Mouse (Mus musculus): ENCODE data around the gene Prpf19.

The Prpf19 gene

GRCm38 (mm10) chr19:10895016-10895528 lies at the start of gene Prpf19:
Gene Prpf19, plus strand, starts transcription at chr19:10895231.
- in situ Hi-C loops (cut with MboI, MseI): no loop called here

- in situ Hi-C loops (cut with MboI, MseI): no loop called here
These were observed 49.6 kb upstream of the Prpf19 start for GRCm38 (mm10) chr19:10845454-10845853.

GRCm38 (mm10) chr19:10846150-10846549 lies 48.9 kb upstream of the Prpf19 start:
- in situ Hi-C loops (cut with MboI, MseI): no loop called here

GRCm38 (mm10) chr19:10847311-10848087 lies 47.5 kb upstream of the Prpf19 start:
- in situ Hi-C loops (cut with MboI, MseI): no loop called here

GRCm38 (mm10) chr19:10855422-10855821 lies 39.6 kb upstream of the Prpf19 start:
- in situ Hi-C loops (cut with MboI, MseI): no loop called here

GRCm38 (mm10) chr19:10856520-10856919 lies 38.5 kb upstream of the Prpf19 start:
- in situ Hi-C loops (cut with MboI, MseI): no loop called here

- in situ Hi-C loops (cut with MboI, MseI): no loop called here
These were observed 34.9 kb upstream of the Prpf19 start for GRCm38 (mm10) chr19:10860072-10860497.

DNA sequence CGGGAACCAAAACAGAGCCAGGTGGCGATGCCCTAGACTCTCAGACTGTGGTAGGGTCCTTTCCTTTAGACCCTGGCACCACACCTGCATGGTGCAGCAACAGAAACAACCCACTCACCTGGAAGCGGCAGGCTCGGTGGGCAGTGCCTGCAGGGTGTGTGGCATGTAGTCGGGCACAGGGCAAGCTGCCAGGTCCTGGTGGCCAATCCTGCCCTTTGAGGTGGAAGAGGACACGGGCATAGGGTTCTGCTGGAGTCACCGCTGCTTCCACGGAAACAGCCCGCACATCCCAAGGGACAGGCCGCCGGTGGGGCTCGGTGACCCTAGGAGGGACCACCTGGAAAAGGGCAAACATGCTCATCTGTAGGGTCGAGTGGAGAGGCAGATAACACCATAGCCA lies 28.7 kb upstream of the Prpf19 start:
- in situ Hi-C loops (cut with MboI, MseI): no loop called here

DNA sequence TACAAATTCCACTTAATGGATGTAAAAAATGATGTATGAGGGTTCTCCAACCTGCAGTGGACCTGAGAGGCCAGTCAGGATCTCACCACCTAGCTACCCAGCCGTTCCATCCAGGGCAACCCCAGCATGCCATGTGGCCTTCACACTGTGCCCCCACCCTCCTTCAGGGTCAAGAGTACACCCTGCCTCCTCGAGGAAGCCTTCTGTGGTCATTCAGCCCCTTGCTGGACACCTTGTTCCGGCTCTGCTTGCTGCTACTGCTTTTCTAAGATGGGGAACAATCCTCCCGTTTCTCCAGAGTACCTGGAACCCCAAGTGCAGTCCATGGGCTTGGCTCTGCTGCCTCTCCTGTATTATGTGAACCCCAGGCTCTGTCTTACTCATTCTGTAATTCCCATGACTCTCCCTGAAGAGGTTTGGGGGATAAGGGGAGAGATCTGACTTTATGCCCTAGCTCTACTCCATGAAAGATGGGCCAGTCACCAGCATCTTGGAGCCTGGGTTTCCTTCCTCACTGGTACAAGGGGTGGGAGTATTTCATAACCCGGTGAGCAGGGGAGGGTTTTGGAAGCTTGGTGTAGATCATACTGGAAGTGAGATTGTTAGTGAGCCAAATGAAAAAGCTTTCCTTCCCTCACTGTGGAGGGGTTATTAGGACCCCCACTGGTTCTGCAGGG lies 26.9 kb upstream of the Prpf19 start:
- in situ Hi-C loops (cut with MboI, MseI): no loop called here

GRCm38 (mm10) chr19:10868623-10869141 lies 26.3 kb upstream of the Prpf19 start:
- in situ Hi-C loops (cut with MboI, MseI): no loop called here

DNA sequence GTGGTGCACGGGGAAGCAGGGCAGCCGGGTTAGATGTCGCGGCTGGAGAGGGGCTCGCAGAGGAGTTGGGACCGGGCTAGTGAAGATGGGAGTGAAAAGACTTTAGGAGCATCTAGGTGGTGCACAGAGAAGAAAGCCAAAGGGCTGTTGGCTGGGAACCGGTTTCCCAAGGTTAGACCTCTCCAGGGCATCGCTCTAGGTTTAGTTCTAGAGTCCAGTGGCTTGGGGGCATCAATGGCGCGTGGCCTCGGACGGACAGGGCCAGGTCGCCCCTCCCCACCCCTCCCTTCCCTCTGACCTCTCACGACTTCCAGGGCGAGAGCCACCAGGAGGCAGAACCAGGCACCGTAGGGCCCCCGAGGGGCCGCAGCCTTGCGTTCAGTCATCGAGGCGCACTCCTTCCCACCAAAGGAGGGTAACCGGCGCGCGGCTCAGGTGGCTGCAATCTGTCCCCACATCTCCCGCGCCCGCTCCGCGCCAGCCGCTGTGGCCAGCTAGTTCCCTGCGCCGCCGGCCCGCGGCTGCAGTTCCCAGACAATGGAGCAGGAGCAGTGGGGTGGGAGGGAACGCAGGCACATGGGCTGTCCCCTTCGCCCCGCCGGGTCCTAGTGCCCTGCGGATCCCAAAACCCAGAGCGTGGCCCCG lies 25.7 kb upstream of the Prpf19 start:
- in situ Hi-C loops (cut with MboI, MseI): no loop called here

GRCm38 (mm10) chr19:10869886-10870527 lies 25.0 kb upstream of the Prpf19 start, which contains the start of gene Tmem132a:
Gene Tmem132a, minus strand, starts transcription at chr19:10869940.
- in situ Hi-C loops (cut with MboI, MseI): no loop called here

GRCm38 (mm10) chr19:10870676-10871075 lies 24.4 kb upstream of the Prpf19 start:
- in situ Hi-C loops (cut with MboI, MseI): no loop called here

DNA sequence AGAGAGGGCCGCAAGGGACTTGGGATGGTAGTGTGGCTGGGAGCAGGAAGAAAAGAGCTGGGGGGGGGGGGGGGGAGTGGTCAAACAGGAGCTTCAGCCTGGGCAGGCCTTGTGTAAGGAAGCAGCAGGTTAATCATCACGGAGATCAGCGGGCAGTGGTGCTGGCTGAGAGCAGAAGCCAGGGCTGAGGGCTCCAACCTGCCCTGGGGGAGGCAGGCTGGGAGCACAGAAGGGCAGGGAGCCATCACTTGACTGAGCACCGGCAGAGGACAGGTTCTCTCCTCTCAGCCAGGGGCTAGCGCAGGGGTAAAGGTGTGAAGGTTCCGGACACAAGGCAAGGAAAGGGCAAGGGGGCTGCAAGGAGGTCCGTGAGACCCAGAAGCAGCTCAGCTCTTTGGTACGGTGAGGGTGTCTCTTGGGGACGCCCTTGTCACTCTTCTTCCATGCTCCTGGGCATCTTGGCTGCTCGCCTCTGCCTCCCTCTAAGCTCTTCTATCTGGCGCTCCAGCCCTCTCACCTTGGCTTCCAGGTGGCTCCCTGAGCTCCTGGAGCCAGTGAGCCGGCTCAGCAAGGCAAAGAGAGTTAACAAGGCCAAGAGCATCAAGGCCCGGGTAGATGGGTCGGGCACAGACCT lies 23.6 kb upstream of the Prpf19 start:
- in situ Hi-C loops (cut with MboI, MseI): no loop called here

DNA sequence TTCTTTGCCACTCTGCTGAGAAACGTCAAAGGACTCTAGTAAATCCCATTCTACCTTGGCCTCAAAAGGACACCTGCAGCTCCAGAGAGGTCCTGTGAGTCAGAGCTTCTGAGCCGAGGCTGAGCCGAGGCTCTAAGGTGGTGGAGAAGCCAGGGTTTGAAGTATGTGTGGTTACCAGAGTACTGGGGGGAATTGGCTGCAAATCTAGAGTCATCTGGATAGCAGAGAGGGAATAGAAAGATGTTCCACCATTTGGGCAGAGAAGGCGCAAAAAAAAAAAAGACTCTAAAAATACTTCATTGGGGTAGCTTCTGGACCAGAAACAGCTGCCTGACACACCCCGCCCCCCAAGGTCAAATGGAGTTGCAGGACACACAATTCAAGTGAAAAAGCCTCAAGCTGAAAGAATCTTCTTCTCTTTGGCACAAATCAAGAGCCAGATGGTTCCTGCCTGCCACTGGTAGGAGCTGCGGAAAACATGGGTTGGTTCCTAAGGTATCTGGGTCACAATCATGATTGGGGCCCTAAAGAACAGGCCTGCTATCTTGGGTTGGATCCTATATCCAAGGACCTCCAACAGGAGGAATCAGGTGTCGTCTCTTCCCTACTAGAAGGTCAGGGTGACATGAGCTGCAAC lies 16.7 kb upstream of the Prpf19 start:
- in situ Hi-C loops (cut with MboI, MseI): no loop called here

DNA sequence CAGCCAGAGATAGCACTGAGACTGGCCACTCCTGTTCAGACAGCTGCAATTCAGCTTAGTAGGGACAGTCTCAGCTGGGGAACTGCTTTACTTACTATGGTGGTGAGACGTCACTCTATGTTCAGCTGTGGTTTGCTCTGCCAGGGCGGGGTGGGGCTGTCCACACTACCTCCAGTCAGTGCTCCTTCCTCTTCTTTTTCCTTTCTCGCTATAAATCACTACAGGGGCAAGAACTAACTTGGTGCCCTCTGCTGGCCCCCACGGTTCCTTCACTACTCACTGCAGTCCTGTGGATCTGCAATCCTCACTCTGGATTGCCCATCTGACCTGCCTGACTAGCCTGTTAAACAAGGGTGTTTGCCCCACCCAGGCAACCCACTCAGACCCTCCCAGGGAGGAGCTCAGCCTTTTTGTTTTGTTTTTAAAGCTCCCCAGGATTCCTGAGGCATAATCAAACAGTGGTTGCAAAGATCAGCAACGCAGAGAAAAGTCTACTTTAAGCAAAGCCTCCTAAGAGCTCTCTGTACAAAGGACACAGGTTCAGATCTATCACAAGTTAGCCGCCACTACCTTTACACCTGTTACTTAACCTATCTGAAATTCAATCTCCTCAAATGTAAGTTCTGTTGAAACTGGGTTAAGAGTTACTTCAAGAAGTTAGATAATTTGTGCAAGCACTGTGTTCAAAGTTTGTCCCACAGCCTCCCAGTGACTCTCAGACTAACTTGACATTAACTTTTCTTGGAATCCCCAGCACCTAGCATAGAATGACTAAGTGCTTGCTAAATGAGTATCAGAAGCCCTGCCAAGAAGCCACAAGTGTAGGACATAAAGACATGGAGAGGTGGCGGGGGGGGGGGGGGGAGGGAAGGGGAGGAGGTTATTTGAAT lies 14.7 kb upstream of the Prpf19 start:
- in situ Hi-C loops (cut with MboI, MseI): no loop called here

DNA sequence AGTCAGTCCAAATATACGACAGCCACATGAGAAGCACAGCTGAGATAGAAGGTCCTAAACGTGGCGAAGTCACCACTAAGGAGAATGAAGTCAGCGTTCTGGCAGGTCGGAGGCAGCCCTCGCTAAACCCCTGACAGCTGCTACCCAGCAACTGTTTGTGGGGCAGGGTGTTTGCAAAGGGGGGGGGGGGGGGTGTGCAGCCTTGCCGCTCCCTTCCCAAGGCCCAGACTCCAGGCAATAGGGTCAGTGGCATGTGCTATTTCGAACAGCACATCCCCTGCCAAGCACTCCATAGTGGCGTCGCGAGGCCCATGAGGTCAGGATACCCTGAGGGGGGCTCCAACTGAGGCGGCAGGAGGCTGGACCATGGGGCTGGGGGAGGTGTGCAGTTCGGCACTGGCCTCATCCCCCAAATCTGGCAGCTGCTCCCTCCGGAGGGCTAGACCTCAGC lies 14.0 kb upstream of the Prpf19 start:
- in situ Hi-C loops (cut with MboI, MseI): no loop called here

- in situ Hi-C loops (cut with MboI, MseI): no loop called here
These were observed 13.4 kb upstream of the Prpf19 start, which contains the start of gene Tmem109 for GRCm38 (mm10) chr19:10881426-10882154. Gene Tmem109, minus strand, starts transcription at chr19:10882001.

DNA sequence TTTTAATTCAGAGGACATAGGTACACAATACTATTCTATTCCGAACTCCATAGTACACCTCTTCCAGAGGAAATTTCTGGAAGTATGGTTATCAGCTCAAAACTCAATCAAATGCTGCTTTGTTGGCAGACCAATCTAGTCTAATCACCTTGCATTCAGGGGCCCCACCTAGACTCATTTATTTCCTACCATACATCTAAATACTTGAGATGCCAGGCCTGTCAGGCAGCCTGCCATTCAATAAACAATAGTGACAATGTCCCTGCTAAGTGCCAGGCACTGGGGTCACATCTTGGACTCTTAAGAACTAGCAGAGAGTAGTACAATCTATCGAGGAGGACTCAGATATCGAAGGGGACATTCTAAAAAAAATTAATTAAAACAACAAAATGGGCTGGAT lies 2.8 kb upstream of the Prpf19 start:
- in situ Hi-C loops (cut with MboI, MseI): no loop called here
